Mouse (Mus musculus) T-helper 1 cell (primary cell): ENCODE measurements around the gene Dchs2.
"Not testable (repeated sequence)": the region's sequence is repeated elsewhere in the genome, so short reads cannot be mapped to it uniquely, and the experiment has no call there.

Source experiments
- in situ Hi-C: fragments of 300-600 bp; cut with MboI, MseI; formaldehyde crosslinking; loops from one replicate; pipeline ENCODE4 v1.15.1; 2025; ENCODE audit warnings: high pct_unique_total_duplicates

Gene Dchs2

DNA sequence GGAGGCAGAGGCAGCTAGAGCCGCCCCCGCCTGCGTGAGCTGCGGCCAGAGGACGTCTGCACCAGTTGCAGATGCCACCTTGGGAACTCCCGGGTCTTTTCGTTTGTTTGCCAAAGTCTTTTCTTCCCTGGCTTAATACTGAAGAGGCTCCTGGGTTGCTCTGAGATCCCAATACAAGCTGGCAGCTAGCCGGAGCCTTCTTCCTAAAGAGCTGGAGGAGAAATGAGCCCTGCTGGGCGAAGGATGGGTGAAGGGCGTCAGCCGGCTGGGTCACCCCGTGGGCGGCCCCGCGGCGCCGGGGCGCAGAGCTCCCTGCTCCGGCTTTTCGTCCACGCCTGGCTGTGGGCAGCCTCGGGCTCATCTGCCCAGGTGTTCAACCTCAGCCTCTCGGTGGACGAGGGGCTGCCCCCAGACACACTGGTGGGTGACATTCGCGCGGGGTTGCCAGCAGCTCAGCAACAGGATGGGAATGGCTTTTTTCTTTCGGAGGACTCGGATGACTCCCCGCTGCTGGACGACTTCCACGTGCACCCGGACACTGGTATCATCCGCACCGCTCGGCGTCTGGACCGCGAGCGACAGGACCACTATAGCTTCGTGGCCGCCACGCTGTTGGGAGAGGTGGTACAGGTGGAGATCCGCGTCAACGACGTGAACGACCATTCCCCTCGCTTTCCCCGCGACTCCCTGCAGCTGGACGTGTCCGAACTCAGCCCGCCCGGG lies at the start of gene Dchs2:
Gene Dchs2 (plus strand): TSS at position 223 of the 723 bp plus-strand sequence.
- in situ Hi-C loops: no loop called here

DNA sequence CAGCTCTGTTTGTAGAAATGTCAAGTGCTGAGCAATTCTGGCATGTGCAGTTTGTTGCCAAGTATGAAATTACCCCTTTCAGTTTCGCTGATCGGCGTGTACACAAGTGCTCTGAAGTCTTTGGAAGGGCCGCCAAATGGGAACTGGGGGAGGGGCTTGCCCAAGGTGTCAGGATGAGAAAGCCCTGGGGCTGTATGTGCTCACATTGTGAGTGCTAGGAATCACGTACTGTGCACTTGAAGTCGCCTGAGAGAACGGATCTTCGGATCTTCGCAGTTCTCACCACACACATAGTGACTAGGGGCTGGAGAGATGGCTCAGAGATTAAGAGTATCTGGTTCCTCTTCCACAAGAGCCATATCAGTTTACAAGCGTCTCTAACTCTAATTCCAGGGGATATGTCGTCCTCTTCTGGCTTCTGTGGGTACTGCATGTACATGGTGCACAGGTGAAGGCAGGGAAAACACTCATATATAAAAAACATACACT lies 47.1 kb upstream of the Dchs2 start:
- in situ Hi-C loops: loop anchor here (5.0 kb wide), 1 partner anchor 78 kb away; no protein-coding TSS in a partner anchor

DNA sequence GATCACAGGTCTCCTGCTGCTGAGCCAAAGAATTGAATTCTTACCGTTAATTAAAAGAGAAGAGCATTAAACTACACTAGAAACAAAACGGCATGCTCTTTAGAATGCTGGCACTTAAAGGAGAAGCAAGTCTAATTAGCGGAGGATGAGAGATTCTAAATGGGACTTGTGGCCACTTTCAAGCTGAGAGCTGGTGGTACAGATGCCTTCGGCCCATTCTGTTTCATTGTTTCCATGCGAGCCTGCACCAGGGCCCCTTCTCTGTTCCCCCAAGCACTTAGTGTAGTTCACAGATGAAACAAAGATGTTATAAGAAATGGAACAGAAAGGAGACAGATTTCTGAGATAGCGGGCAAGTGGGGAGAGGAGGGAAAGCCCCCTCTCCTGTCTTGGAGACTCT lies 30.2 kb upstream of the Dchs2 start:
- in situ Hi-C loops: no loop called here

DNA sequence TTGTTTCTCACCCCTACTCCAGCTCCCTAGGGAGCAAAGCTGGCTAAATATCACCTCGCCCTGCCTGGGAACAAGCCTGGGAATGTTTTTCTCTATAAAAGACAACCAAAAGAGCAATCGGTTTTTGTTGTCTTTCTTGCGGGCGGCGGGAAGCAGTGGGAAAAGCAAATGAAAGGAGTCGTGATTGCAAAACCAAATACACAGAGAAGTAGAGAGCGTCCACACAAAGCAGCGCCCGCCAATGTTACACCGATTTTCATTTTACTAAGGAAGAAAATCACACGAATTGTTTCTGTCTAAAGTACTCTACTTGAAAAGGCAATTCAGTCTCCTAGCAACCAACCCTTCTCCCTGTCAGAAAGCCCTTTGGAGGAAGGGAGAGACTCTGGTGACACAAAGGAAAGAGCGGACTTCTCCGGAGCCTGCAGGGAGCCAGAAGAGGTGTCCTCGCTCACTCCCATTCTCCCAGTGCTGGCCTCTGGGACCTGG lies 29.2 kb upstream of the Dchs2 start:
- in situ Hi-C loops: no loop called here

DNA sequence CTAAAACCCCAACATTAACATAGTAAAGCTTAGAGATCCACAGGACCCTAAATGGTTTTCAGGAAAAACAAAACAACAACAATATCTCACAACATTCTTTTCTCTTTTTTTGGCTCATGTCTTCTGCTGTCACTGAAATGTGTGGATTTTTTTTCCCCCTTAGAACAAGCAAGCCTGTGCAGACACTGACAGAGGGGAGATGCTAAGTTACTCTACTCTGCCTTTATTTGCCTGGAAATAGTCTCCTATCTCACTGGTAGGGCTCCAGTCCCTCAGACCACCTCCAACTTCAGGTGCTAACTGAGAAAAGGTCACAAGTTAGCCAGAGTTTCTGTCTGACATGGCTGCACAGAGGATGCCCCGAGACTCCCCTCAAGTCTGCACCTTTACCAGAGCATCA lies 28.6 kb upstream of the Dchs2 start:
- in situ Hi-C loops: no loop called here

DNA sequence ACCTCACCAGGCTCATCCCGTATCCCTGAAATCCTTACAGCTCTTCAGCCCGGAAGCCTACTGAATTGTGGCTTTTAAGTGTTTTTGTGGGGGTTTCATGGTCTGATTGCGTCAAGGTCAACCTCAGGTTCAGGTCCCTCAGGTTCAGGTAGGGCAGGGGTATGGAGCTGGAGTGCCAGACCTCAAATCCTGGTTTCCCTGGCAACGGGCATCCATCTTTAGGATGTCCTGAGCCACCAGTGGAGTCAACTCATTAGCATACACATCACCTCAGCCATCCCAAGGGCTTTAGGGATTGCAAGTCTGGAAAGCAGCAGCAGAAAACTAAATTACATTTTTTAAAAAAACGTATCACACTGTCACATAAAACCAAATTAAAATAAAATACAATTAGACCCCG lies 28.1 kb upstream of the Dchs2 start:
- in situ Hi-C loops: no loop called here

DNA sequence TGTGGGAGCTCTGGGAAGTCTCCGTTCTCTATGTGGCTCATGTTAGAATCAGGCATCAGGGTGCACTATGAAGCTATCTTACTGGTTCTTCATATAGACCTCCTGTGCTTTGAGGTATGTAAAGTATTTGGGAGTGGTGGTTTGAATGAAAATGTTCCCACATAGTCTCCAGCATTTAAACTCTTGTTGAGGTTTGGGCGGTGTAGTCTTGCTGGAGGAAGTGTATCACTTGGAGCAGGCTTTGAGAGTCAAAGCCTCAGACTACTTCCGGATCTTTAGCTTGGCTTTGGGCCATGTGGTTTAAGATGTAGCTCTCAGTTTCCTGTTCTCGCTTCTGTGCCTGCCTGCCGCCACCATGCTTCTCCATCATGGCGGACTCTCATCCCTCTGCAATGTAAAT lies 25.5 kb upstream of the Dchs2 start:
- in situ Hi-C loops: no loop called here

DNA sequence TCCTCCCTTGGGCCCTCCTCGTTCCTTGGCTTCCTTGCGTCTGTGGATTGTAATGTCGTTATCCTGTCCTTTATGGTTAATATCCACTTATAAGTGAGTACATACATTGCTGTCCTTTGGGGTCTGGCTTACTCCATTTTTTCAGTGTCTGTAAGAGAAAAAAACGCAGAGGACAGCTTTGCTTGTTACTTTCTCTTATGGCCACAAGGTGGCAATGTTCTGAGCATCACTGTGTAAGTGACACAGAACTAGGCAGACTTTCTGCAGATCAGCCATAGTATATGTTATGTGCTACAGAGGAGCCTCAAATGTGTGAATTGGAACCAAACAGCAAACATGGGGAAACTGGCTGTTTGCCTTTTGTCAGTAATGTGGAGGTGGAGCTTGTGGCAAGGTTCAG lies 17.6 kb upstream of the Dchs2 start:
- in situ Hi-C loops: no loop called here

DNA sequence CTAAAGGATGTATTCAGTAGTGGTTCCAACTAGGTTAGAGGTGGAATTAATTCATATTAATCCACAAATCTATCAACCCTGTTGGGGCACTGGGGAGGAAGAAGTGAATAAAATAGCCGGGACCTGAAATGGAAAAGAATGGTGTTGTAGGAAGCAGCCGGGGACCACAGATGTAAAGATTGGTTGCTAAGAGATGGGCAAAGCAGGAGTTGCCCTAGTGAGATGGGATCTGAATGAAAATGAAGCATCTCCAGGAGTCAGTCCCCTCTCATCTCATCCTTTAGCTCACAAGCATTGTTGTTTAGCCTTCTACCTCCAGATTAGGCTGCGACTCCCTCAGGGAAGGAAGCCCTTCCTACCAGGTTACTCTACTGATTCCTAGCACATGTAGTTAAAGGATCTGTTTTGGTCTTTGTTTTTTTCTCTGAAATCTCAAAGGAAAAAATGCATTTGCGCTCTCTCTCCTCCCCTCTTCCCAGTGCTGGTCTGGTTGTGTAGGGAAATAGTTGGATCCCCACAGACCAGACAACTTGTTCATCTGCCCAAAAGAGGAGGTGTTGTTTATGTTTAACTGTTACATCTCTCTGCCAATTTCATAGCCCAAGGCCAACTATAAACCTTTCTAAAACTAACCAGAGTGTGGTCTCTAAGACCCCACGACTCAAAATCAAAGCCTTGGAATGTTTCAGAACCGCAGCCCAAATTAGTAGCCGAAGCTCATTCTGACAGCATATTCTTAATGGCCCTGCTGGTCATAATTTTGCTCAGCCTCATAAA lies 16.1 kb upstream of the Dchs2 start:
- in situ Hi-C loops: no loop called here

DNA sequence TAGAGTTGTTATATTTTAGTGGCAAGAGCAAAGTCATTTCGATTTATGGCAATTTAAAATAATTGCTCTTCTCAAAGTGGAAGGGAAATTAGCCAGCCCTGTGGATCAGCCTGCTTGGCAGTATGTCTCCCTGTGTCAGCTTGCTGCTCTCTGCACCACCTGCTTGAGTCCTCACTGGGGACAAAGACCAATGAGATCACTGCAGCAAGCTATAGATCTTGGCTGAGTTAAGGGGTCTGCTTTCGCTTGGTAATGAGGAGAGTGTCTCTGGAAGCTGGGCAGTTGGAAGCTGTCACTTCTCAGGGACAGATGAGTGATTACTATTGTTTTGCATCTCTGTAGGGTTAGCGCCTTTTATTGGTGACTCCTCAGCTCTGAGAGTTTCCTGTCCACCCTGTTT lies 14.9 kb upstream of the Dchs2 start:
- in situ Hi-C loops: no loop called here

DNA sequence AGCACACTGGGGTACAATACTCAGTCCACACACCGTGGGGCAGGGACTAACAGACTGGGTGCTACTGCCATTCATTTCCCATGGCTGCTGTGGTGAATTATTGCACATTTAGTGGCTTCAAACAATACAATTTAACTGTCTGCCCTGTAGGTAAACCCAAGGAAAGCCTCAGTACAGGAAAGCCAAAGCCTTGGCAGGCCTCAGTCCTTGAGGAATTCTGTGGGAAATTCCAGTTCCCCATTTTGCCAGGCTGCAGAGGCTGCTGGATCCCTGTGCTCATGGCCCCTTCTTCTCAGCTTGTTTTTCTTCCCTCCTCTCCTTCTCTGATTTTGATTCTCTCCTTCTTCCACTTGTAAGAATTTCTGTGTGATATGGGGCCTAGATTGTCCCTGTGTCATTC lies 12.8 kb upstream of the Dchs2 start:
- in situ Hi-C loops: no loop called here

DNA sequence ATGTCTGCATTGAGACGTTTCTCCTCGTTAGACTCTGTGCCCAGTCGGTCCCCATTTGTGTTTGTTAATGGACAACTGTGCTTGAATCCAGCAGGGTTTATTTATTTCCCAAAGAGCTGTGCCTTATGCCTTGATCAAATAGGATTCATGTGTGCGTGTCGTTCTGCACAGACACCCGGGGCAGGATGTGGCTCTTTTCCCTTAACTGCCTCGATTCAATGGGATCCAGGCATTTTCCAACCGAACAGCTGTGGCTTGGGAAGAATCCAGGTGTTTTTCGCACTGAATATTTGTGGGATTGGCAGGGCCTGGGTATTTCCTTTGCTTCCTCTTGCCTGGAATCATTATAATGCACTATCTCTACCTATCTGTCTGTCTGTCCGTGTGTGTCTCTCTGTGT lies 10.2 kb upstream of the Dchs2 start:
- in situ Hi-C loops: no loop called here

DNA sequence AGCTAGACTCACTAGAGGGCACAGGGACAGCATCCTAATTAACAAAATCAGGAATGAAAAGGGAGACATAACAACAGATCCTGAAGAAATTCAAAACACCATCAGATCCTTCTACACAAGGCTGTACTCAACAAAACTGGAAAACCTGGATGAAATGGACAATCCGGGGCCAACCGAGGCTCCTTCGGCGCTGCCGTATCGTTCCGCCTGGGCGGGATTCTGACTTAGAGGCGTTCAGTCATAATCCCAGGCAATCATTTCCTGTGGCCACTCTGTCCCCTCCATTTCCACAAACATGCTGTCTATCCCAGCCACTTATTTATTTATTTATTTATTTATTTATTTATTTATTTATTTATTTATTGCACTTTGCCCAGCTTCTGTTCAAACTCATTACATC lies 3.8 kb upstream of the Dchs2 start:
- in situ Hi-C loops: not testable (repeated sequence)

DNA sequence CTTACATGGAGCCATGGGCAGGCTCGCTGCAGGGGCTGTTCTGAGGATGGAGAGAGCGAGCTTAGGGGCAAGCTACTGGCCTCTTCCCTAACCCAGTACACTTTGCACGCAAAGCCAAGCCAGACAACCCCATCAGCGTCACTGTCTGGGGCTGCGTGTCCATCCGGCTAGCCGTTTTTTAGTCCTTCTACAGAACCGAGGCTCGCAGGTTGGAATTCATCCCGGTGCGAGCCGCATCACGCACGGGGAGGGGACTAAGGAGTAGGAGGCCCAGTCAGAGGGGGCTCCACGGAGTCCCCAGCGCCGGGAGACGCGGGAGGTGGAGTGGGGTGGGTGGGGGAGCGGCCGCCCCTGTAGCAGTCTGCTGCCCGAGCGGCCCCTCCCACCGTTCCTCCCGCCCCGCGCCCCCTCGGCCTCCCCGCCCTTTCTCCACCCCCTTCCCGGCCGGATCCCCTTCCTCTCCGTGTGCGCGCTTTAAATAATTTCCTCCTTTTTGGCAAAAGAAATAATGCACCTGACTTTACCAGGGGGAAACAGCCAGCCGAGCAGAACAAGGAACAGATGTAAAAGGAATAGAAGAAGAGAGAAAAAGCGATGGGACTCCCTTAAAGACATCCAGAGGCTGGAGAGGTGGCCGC lies 541 bp upstream of the Dchs2 start:
- in situ Hi-C loops: no loop called here

DNA sequence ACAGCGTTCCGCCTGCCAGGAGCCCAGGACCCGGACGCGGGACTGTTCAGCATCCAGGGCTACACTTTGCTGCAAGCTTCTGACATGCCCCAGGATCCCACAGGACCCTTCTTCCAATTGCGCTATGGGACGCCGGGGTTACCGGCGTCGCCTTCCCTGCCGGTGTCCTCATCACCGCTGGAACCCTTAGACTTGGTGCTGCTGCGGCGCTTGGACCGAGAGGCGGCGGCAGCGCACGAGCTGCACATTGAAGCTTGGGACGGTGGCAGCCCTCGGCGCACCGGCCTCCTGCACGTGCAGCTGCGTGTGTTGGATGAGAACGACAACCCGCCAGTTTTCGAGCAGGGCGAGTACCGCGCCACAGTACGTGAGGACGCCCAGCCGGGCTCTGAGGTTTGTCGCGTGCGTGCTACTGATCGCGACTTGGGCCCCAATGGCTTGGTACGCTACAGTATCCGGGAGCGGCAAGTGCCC lies 738 bp downstream of the Dchs2 start:
- in situ Hi-C loops: no loop called here

DNA sequence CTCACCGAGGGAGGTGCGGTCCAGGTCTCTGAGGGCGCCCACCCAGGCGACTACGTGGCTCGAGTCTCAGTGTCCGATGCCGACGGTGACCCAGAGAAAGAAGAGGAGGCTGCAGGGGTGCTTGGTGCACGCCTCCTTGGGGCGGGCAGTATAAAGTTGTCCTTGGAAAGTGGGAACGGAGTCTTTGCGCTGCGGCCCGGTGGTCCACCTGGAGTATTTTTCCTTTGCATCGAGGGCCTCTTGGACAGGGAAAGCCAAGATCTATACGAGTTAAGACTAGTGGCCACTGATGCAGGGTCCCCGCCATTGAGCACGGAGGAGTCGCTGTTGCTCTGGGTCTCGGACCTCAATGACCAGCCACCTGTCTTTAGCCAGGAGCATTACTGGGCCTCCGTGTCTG lies 1.4 kb downstream of the Dchs2 start:
- in situ Hi-C loops: no loop called here

DNA sequence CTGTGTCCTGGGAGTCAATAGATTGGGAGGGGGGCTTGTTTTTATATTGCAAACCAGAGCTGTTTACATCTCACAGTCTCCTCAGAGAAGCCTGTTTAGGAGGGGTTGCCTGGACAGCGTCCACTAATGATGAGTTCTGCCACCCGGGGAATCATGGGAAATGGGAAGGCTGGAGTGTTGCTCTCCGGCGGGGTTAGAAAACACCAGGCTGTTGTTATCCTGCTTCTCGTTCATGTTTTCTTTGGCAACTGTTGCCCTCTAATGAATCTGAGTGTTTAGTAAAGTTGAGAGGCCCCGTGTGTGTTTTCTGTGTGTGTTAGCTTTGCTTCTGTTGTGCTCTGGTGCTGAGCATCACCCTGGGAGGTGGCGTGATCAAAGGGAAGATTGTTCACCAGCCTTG lies 8.7 kb downstream of the Dchs2 start:
- in situ Hi-C loops: no loop called here

DNA sequence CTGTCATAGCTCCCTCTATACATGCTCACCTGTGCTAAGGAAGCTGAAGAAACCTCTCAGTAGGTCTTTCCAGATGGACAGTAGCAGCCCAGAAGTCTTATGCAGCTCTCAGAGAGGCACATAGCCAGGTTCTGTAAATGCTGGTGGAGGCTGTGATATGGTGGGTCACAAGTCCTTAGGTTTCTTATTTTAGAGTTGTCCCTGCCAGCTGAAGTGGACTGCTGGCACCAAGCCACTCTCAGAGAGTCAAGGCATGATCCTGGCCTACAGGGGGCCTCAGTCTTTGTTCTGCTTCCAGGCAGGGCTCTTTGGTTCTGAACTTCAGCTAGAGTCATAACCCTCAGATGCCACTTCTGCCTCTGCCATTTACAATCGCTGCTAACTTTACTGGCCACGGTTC lies 11.1 kb downstream of the Dchs2 start:
- in situ Hi-C loops: no loop called here

DNA sequence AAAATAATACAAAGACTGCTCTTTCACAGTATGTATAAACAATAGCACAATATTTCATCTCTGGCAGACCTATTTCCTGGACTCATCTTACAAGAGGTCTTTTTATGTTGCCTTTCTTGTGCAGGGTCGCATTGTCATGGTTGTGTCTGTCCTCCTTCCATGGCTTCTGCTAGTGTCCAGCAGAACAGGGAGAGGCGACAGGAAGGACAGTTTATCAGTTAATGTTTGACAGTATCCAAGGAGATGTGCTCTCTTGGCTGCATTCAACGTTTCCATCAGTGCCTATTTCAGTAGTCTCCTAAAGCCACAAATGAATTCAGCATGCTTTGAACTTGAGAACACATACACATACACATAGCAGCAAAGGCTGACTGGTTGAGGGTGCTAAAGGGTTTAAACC lies 17.9 kb downstream of the Dchs2 start:
- in situ Hi-C loops: no loop called here

DNA sequence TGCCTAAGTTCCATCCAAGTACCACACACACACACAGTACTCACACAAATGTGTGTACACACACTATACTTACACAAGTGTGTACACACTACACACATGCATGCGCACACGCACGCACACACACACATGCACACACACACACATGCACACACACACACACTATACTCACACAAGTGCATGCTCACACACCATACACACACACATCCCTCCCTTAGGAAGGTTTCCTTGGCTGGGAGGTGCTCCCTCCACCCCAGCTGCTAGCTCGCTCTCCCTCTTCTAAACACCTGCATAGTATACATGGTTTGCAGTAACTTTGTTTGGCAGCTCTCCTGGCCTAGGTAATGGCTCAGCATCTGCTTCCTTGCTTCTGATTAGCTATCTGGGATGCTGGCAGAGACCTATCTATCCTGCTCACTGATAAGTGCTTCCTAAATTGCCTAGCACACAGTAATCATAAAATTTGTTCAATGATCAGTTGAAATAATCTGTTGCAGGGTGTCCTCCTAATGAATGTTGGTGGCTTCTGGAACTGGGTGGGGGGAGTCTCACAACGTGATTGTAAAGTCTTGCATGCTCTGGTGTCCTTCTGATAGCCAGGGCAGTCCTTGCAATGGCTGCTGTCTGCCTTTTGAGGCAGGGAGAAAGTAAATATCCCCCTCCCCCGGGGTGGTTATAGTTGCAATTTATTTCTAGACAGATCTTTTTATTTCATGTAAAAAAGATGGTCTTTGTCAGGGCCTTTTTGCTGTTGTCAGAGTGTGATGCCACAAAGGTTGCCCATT lies 19.7 kb downstream of the Dchs2 start:
- in situ Hi-C loops: no loop called here

DNA sequence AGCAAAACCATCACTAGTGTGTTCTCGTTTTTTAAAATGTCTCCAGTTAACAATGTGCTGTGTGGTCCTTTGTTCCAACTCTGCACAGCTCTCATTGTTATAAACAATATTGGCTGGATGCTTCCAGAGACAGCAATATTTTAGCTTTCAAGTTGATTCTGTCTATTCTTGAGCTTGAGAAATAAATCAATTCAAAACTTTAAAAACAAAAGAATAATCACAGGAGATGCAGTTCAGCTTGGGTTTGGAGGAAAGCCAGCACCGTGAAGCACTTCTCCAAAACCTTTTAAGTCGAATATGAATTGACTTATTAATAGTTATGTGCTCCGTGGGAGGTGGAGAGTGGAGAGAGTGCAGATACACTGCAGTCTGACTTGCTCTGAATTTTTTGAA lies 20.3 kb downstream of the Dchs2 start:
- in situ Hi-C loops: no loop called here

DNA sequence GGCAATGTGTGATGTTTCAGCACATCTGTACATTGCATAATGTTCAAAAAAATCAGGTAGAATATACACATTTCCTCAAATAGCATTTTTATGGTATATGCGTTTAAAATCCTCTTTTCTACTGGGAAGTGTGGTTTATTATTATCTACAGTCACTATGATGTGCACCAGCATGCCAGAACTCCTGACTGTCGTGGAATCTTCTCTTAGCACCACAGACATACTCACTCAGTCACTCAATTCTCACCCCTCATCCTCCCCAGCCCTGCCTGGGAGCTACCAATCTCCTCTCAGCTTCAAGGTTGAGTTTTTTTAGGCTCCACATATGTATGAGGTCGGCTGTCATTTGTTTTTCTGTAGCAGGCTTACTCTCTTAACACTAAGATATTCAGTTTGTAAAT lies 20.8 kb downstream of the Dchs2 start:
- in situ Hi-C loops: no loop called here
